In genomic region chr8:72491017-72491416, GRCm38 (mm10) we compare ENCODE assay signal across 8 mouse cellular contexts. TPM values are rescaled to one million over a fixed set of nuclear protein-coding genes. Genes with fewer than 3 reads are reported as not detected.
A peak's percentile ranks its signal among the peaks of the same experiment; 100 is the strongest.
DNase-seq lines count a peak whose midpoint lies in the region; ATAC-seq and TF ChIP-seq lines count a peak whose summit lies in the region.

No protein-coding gene starts in this region.

- H3K4me1 ChIP-seq in heart, embryonic 12.5 days (replicated peaks), result peaks cover 28% of the 10 kb centered on the region
- peaks cover 2% of the 10 kb centered on the region for H3K4me1 ChIP-seq in ES-Bruce4 (ENCODE audit: control insufficient read depth, insufficient read depth, low read length)
- H3K4me1 ChIP-seq in hindbrain, embryonic 10.5 days (replicated peaks), result peaks cover 35% of the 10 kb centered on the region

- no peaks in the 10 kb centered on the region for H3K9me3 ChIP-seq in heart, embryonic 12.5 days (replicated peaks)
- no peaks in the 10 kb centered on the region for H3K9me3 ChIP-seq in ES-Bruce4 (replicated peaks; ENCODE audit: control insufficient read depth, insufficient read depth, low read length, poor library complexity, severe bottlenecking)
- H3K9me3 ChIP-seq in hindbrain, embryonic 10.5 days, result no peaks in the 10 kb centered on the region

- no peak for TF ChIP-seq EP300 in ES-Bruce4 (IDR thresholded peaks at IDR 0.05; ENCODE audit: insufficient read depth, low read depth, low read length)

- ATAC-seq in heart, embryonic 12.5 days (ENCODE audit: insufficient number of reproducible peaks, low FRiP score), result no peak

- TF ChIP-seq POLR2A in ES-Bruce4 (IDR thresholded peaks at IDR 0.05; ENCODE audit: insufficient read depth, low read length), result no peak

- peak overlapping the region; percentile 93; the same call in 1 of the 2 replicates for H3K9ac ChIP-seq in heart, embryonic 12.5 days
- H3K9ac ChIP-seq in ES-Bruce4 (ENCODE audit: low read depth, poor library complexity, severe bottlenecking), result peak overlapping the region; percentile 87

- no peak overlapping the region for H3K27ac ChIP-seq in heart, embryonic 12.5 days (ENCODE audit: poor library complexity, severe bottlenecking)
- H3K27ac ChIP-seq in ES-Bruce4 (ENCODE audit: insufficient read depth, low read length) (no peak overlapping the region), macrophage (no peak overlapping the region)
- no peak overlapping the region for H3K27ac ChIP-seq in hindbrain, embryonic 10.5 days

- 89% methylated on average over 2 of the region's 2 CpGs for WGBS in heart, embryonic 12.5 days
- WGBS in hindbrain, embryonic 10.5 days, result 93% methylated on average over 2 of the region's 2 CpGs
- WGBS in macrophage (ENCODE audit: missing documents), result 94% methylated on average over 2 of the region's 2 CpGs

- H3K36me3 ChIP-seq in heart, embryonic 12.5 days, result peaks cover 48% of the 10 kb centered on the region
- H3K36me3 ChIP-seq in ES-Bruce4 (ENCODE audit: control insufficient read depth, insufficient read depth, low read length, poor library complexity, severe bottlenecking) (peaks cover 30% of the 10 kb centered on the region), macrophage (ENCODE audit: inconsistent target) (peaks cover 15% of the 10 kb centered on the region)
- H3K36me3 ChIP-seq in hindbrain, embryonic 10.5 days, result peaks cover 58% of the 10 kb centered on the region

- H3K4me3 ChIP-seq in heart, embryonic 12.5 days, result peak overlapping the region; percentile 96
- H3K4me3 ChIP-seq in ES-Bruce4 (ENCODE audit: low read depth, low read length) (no peak overlapping the region), macrophage (ENCODE audit: inconsistent target) (peak overlapping the region; percentile 65; the same call in 1 of the 2 replicates)
- peak overlapping the region; percentile 95 for H3K4me3 ChIP-seq in hindbrain, embryonic 10.5 days

- no peak for TF ChIP-seq CTCF in ES-Bruce4 (IDR thresholded peaks at IDR 0.05; ENCODE audit: low read depth, low read length)

- peaks cover 73% of the 10 kb centered on the region for H3K79me2 ChIP-seq in macrophage (ENCODE audit: inconsistent target)

- H3K27me3 ChIP-seq in heart, embryonic 12.5 days (replicated peaks), result no peaks in the 10 kb centered on the region
- H3K27me3 ChIP-seq in ES-Bruce4 (ENCODE audit: control insufficient read depth, insufficient read depth, low read length, poor library complexity, severe bottlenecking), result no peaks in the 10 kb centered on the region
- no peaks in the 10 kb centered on the region for H3K27me3 ChIP-seq in hindbrain, embryonic 10.5 days (ENCODE audit: insufficient read depth, poor library complexity, severe bottlenecking)

- H3K4me2 ChIP-seq in heart, embryonic 12.5 days, result peak overlapping the region; percentile 77

- DNase-seq in heart, adult 9 months (ENCODE audit: low spot score in 2 of 2), result no peak
- no peak for DNase-seq in hindbrain, embryonic 10.5 days (ENCODE audit: low spot score)
- DNase-seq in thymus, adult 18-20 months, result no peak
- no peak for DNase-seq in right cerebral cortex, postnatal 25 days
- no peak for DNase-seq in spleen, postnatal 4 days (ENCODE audit: low spot score in 2 of 2)

RNA-seq across cellular contexts. Expression of gene Slc35e1, which starts 1.4 kb away (rescaled TPM):
- 22.5 and 23.6 TPM in 2 replicates for polyA plus RNA-seq in heart, embryonic 12.5 days (2016; fragmentation: Nextera tagmentation; extraction: Ambion mirVana)
- polyA plus RNA-seq in ES-Bruce4 (2011; ENCODE audit: insufficient read depth, insufficient read length, low read depth, missing spikeins) (23.6 and 24.6 TPM in 2 replicates), macrophage (2018) (31.9 to 35.0 TPM (median 32.6 TPM) in 3 replicates)
- 19.6 and 21.3 TPM in 2 replicates for polyA plus RNA-seq in hindbrain, embryonic 10.5 days (2016; fragmentation: Nextera tagmentation; extraction: Ambion mirVana)
- 10 to 100 TPM in 25 of 26 experiments, 1 to 10 TPM in 1; 9.9 to 20.2 (median 14.4) TPM for total RNA-seq in macrophage (2018; cell fraction: chromatin; rRNA removed)
- 10 to 100 TPM; 25.3 to 39.1 (median 31.6) TPM for total RNA-seq in macrophage (2018; cell fraction: cytosol; rRNA removed)
- 10 to 100 TPM; 16.5 to 42.6 (median 28.3) TPM for total RNA-seq in macrophage (2018; cell fraction: nucleus; rRNA removed)

RNA-seq across cellular contexts. Expression of gene Cherp, which starts 16.0 kb away (rescaled TPM):
- polyA plus RNA-seq in heart, embryonic 12.5 days (2016; fragmentation: Nextera tagmentation; extraction: Ambion mirVana), result 57.2 and 60.6 TPM in 2 replicates
- polyA plus RNA-seq in ES-Bruce4 (2011; ENCODE audit: insufficient read depth, insufficient read length, low read depth, missing spikeins), result 106 TPM in 2 replicates
- 99.1 and 105 TPM in 2 replicates for polyA plus RNA-seq in hindbrain, embryonic 10.5 days (2016; fragmentation: Nextera tagmentation; extraction: Ambion mirVana)
- 100 to 1,000 TPM in 15 of 26 experiments, 10 to 100 TPM in 11; 65.8 to 152 (median 105) TPM for total RNA-seq in macrophage (2018; cell fraction: chromatin; rRNA removed)
- 10 to 100 TPM; 34.5 to 54.3 (median 46.3) TPM for total RNA-seq in macrophage (2018; cell fraction: cytosol; rRNA removed)
- 100 to 1,000 TPM in 2 of 26 experiments, 10 to 100 TPM in 24; 40.4 to 118 (median 65.8) TPM for total RNA-seq in macrophage (2018; cell fraction: nucleus; rRNA removed)
- 41.2 to 67.1 TPM (median 44.9 TPM) in 3 replicates for polyA plus RNA-seq in macrophage (2018)

RNA-seq across cellular contexts. Expression of gene 1700030K09Rik, which starts 47.3 kb away (rescaled TPM):
- 10.7 and 11.0 TPM in 2 replicates for polyA plus RNA-seq in heart, embryonic 12.5 days (2016; fragmentation: Nextera tagmentation; extraction: Ambion mirVana)
- polyA plus RNA-seq in ES-Bruce4 (2011; ENCODE audit: insufficient read depth, insufficient read length, low read depth, missing spikeins) (5.8 and 6.9 TPM in 2 replicates), macrophage (2018) (2.4 to 5.8 TPM (median 3.0 TPM) in 3 replicates)
- 14.3 and 15.5 TPM in 2 replicates for polyA plus RNA-seq in hindbrain, embryonic 10.5 days (2016; fragmentation: Nextera tagmentation; extraction: Ambion mirVana)
- 10 to 100 TPM in 13 of 26 experiments, 1 to 10 TPM in 13; 1.3 to 34.9 (median 10.7) TPM for total RNA-seq in macrophage (2018; cell fraction: chromatin; rRNA removed)
- total RNA-seq in macrophage (2018; cell fraction: cytosol; rRNA removed), result 1 to 10 TPM in 25 of 26 experiments, under 1 TPM in 1; 0.72 to 4.6 (median 3.3) TPM
- 10 to 100 TPM in 7 of 26 experiments, 1 to 10 TPM in 18, under 1 TPM in 1; 0.85 to 16.1 (median 5.2) TPM for total RNA-seq in macrophage (2018; cell fraction: nucleus; rRNA removed)

RNA-seq across cellular contexts. Expression of gene Calr3, which starts 47.3 kb away (rescaled TPM):
- polyA plus RNA-seq in heart, embryonic 12.5 days (2016; fragmentation: Nextera tagmentation; extraction: Ambion mirVana), result 0.78 and 1.3 TPM in 2 replicates
- polyA plus RNA-seq in ES-Bruce4 (2011; ENCODE audit: insufficient read depth, insufficient read length, low read depth, missing spikeins), result 2.9 and 3.3 TPM in 2 replicates
- polyA plus RNA-seq in hindbrain, embryonic 10.5 days (2016; fragmentation: Nextera tagmentation; extraction: Ambion mirVana), result 0.80 and 1.6 TPM in 2 replicates
- total RNA-seq in macrophage (2018; cell fraction: chromatin; rRNA removed), result under 1 TPM in 4 of 26 experiments, not detected in 22; 0.32 to 0.55 (median 0.41) TPM
- under 1 TPM; 0.08 to 0.86 (median 0.40) TPM for total RNA-seq in macrophage (2018; cell fraction: cytosol; rRNA removed)
- under 1 TPM in 11 of 26 experiments, not detected in 15; 0.26 to 0.89 (median 0.48) TPM for total RNA-seq in macrophage (2018; cell fraction: nucleus; rRNA removed)
- 0.50 to 0.60 TPM (median 0.58 TPM) in 3 replicates for polyA plus RNA-seq in macrophage (2018)

RNA-seq across cellular contexts. Expression of gene Med26, which starts 57.1 kb away (rescaled TPM):
- 10.6 and 11.7 TPM in 2 replicates for polyA plus RNA-seq in heart, embryonic 12.5 days (2016; fragmentation: Nextera tagmentation; extraction: Ambion mirVana)
- polyA plus RNA-seq in ES-Bruce4 (2011; ENCODE audit: insufficient read depth, insufficient read length, low read depth, missing spikeins) (10.2 and 11.2 TPM in 2 replicates), macrophage (2018) (4.4 to 5.6 TPM (median 4.6 TPM) in 3 replicates)
- 18.9 and 21.9 TPM in 2 replicates for polyA plus RNA-seq in hindbrain, embryonic 10.5 days (2016; fragmentation: Nextera tagmentation; extraction: Ambion mirVana)
- total RNA-seq in macrophage (2018; cell fraction: chromatin; rRNA removed), result 10 to 100 TPM in 3 of 26 experiments, 1 to 10 TPM in 23; 2.9 to 10.7 (median 7.1) TPM
- 1 to 10 TPM; 2.6 to 9.8 (median 7.4) TPM for total RNA-seq in macrophage (2018; cell fraction: cytosol; rRNA removed)
- total RNA-seq in macrophage (2018; cell fraction: nucleus; rRNA removed), result 1 to 10 TPM; 3.3 to 9.9 (median 7.1) TPM
